Mouse (Mus musculus) hindbrain, embryonic 14.5 days (tissue): ENCODE results near the gene Syn2. TPM values are rescaled to one million over a fixed set of nuclear protein-coding genes. Genes with fewer than 3 reads are reported as not detected.

Experiments
- ATAC-seq: fragments of 200-750 bp; cut with Nextera tagmentation; 2 replicates; pipeline ENCODE4 v1.8.0; 2017; ENCODE audit warnings: moderate number of reproducible peaks, mild to moderate bottlenecking, moderate TSS enrichment, moderate library complexity; ENCODE audit not compliant: low FRiP score
- DNase-seq: peaks from one replicate; pipeline ENCODE4 v3.0.0-alpha.2; 2015; ENCODE audit warnings: low spot score
- H3K27ac ChIP-seq: fragments of 300-500 bp; sonication (generic); 2 replicates; pipeline ENCODE4 v1.5.1; 2014; ENCODE audit warnings: mild to moderate bottlenecking, moderate library complexity
- H3K27me3 ChIP-seq: fragments of 300-500 bp; sonication (generic); 2 replicates; pipeline ENCODE4 v1.6.1; 2014; ENCODE audit warnings: mild to moderate bottlenecking, low read length, mixed read lengths; ENCODE audit not compliant: control insufficient read depth, insufficient read depth
- H3K36me3 ChIP-seq: fragments of 300-500 bp; sonication (generic); replicated peaks from 2 replicates; pipeline ENCODE4 v1.6.1; 2014; ENCODE audit not compliant: control insufficient read depth, insufficient read depth
- H3K4me1 ChIP-seq: fragments of 300-500 bp; sonication (generic); replicated peaks from 2 replicates; pipeline ENCODE4 v1.6.1; 2014; ENCODE audit warnings: antibody characterized with exemption, low read length, mixed read lengths; ENCODE audit not compliant: control insufficient read depth, insufficient read depth
- H3K4me2 ChIP-seq: fragments of 300-500 bp; sonication (generic); replicated peaks from 2 replicates; pipeline ENCODE4 v1.6.1; 2014; ENCODE audit warnings: mild to moderate bottlenecking, moderate library complexity
- H3K4me3 ChIP-seq: fragments of 300-500 bp; sonication (generic); replicated peaks from 2 replicates; pipeline ENCODE4 v1.5.1; 2014; ENCODE audit warnings: mild to moderate bottlenecking, low read length
- H3K9ac ChIP-seq: fragments of 300-500 bp; sonication (generic); 2 replicates; pipeline ENCODE4 v1.6.1; 2014
- H3K9me3 ChIP-seq: fragments of 300-500 bp; sonication (generic); 2 replicates; pipeline ENCODE4 v1.6.1; 2016; ENCODE audit warnings: low read length; ENCODE audit not compliant: control insufficient read depth
- WGBS: fragments of 180-500 bp; shearing (Covaris S2); extraction: QIAGEN DNeasy Blood & Tissue Kit; methylation state at CpG from one replicate; pipeline ENCODE4 v1.1.7; 2014; 5-methylcytosine and 5-hydroxymethylcytosine counted together
- polyA plus RNA-seq: library from polyadenylated mRNA; unstranded; fragments of >200 nt; fragmentation: Nextera tagmentation; extraction: Ambion mirVana; gene quantifications from 2 replicates; pipeline ENCODE4 v1.2.1, GENCODE M21; 2014

The Syn2 gene
- polyA plus RNA-seq, 1 experiment from 2014 or later: 65.1 TPM

- peak within 1 kb of the TSS; percentile 32 for H3K4me2 ChIP-seq
- no peaks in the 10 kb centered on the region for H3K27me3 ChIP-seq
- 15% methylated on average over 7 of the region's 10 CpGs for WGBS
- peak within 1 kb of the TSS; percentile 35 for H3K27ac ChIP-seq
- no peaks in the 10 kb centered on the region for H3K4me1 ChIP-seq
- ATAC-seq: peak; percentile 68; the same call in 1 of the 2 replicates
- H3K9me3 ChIP-seq: no peaks in the 10 kb centered on the region
- DNase-seq: peak; percentile 30
- no peaks in the 10 kb centered on the region for H3K36me3 ChIP-seq
- H3K9ac ChIP-seq: no peak within 1 kb of the TSS
- peak within 1 kb of the TSS; percentile 6; the same call in 1 of the 2 replicates for H3K4me3 ChIP-seq
Measured at GRCm38 (mm10) chr6:115252099-115252873, 117.6 kb downstream of the Syn2 start, which contains the start of gene Timp4. Gene Timp4, minus strand, starts transcription at chr6:115252205.

GRCm38 (mm10) chr6:115255171-115255570, 120.5 kb downstream of the Syn2 start:
- Histone ChIP-seq H3K9me3 (no peaks in the 10 kb centered on the region), H3K27me3 (no peaks in the 10 kb centered on the region), H3K27ac (no peak overlapping the region), H3K4me1 (no peaks in the 10 kb centered on the region), H3K4me2 (no peak overlapping the region), H3K9ac (no peak overlapping the region), H3K4me3 (no peak overlapping the region), H3K36me3 (no peaks in the 10 kb centered on the region)
- ATAC-seq (no peak), DNase-seq (no peak)
- 84% methylated on average over 3 of the region's 3 CpGs for WGBS

GRCm38 (mm10) chr6:115260507-115260906, 125.8 kb downstream of the Syn2 start:
- 90% methylated on average over 3 of the region's 3 CpGs for WGBS
- ATAC-seq (no peak), DNase-seq (no peak)
- Histone ChIP-seq H3K4me2 (no peak overlapping the region), H3K9ac (no peak overlapping the region), H3K9me3 (no peaks in the 10 kb centered on the region), H3K36me3 (peaks cover 24% of the 10 kb centered on the region; the same call in 1 of the 2 replicates), H3K4me1 (no peaks in the 10 kb centered on the region), H3K27me3 (no peaks in the 10 kb centered on the region), H3K27ac (no peak overlapping the region), H3K4me3 (no peak overlapping the region)

- no peaks in the 10 kb centered on the region for H3K9me3 ChIP-seq
- no peak overlapping the region for H3K4me3 ChIP-seq
- 92% methylated on average over 5 of the region's 5 CpGs for WGBS
- H3K4me1 ChIP-seq: no peaks in the 10 kb centered on the region
- no peak overlapping the region for H3K9ac ChIP-seq
- no peak overlapping the region for H3K4me2 ChIP-seq
- H3K36me3 ChIP-seq: peaks cover 24% of the 10 kb centered on the region; the same call in 1 of the 2 replicates
- no peak overlapping the region for H3K27ac ChIP-seq
- H3K27me3 ChIP-seq: no peaks in the 10 kb centered on the region
- ATAC-seq (no peak), DNase-seq (no peak)
Measured at GRCm38 (mm10) chr6:115266791-115267190, 132.1 kb downstream of the Syn2 start.

- ATAC-seq: peak; percentile 79; the same call in 1 of the 2 replicates
Measured at GRCm38 (mm10) chr6:115267916-115268315, 133.2 kb downstream of the Syn2 start.

GRCm38 (mm10) chr6:115268551-115269385, 134.1 kb downstream of the Syn2 start:
- WGBS: 89% methylated on average over 10 of the region's 10 CpGs
- no peak for ATAC-seq
- no peak overlapping the region for H3K4me3 ChIP-seq

More at GRCm38 (mm10) chr6:115267916-115268315, 133.2 kb downstream of the Syn2 start:
- Histone ChIP-seq H3K27ac (no peak overlapping the region), H3K36me3 (peaks cover 19% of the 10 kb centered on the region; the same call in 1 of the 2 replicates), H3K4me1 (no peaks in the 10 kb centered on the region), H3K4me3 (no peak overlapping the region), H3K9ac (no peak overlapping the region), H3K9me3 (no peaks in the 10 kb centered on the region), H3K4me2 (no peak overlapping the region), H3K27me3 (no peaks in the 10 kb centered on the region)
- WGBS: 52% methylated on average over 2 of the region's 2 CpGs
- peak; percentile 78 for DNase-seq

GRCm38 (mm10) chr6:115269561-115269960, 134.9 kb downstream of the Syn2 start:
- DNase-seq: no peak
- no peak for ATAC-seq

More at GRCm38 (mm10) chr6:115268551-115269385, 134.1 kb downstream of the Syn2 start:
- Histone ChIP-seq H3K27me3 (no peaks in the 10 kb centered on the region), H3K36me3 (peaks cover 12% of the 10 kb centered on the region; the same call in 1 of the 2 replicates), H3K27ac (no peak overlapping the region), H3K9ac (no peak overlapping the region), H3K4me1 (no peaks in the 10 kb centered on the region), H3K4me2 (no peak overlapping the region), H3K9me3 (no peaks in the 10 kb centered on the region)
- DNase-seq: no peak

DNA sequence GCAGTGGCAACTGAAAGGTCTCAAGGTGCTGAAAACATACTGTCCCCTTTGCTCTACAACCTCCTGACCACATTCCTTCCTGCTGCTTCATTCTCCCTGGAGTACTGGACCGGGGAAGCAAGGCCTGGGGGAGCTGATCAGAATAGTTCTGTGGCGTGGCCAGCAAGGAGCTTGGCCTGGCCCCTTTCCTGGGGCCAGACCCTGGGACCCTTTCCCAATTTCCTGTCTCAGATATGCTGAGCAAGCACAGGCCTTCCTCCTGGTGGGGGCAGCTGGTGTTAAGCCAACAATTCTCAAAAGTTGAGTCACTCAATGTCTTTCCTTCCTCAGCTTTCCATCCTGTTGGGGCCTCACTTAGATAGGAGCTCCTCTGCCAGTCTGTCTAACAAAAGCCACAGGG, 135.4 kb downstream of the Syn2 start:
- no peak overlapping the region for H3K9ac ChIP-seq
- DNase-seq (no peak), ATAC-seq (no peak)
- no peak overlapping the region for H3K4me3 ChIP-seq
- no peak overlapping the region for H3K27ac ChIP-seq
- H3K4me2 ChIP-seq: no peak overlapping the region
- H3K9me3 ChIP-seq: no peaks in the 10 kb centered on the region
- no peaks in the 10 kb centered on the region for H3K4me1 ChIP-seq
- no peaks in the 10 kb centered on the region for H3K27me3 ChIP-seq
- 70% methylated on average over 2 of the region's 2 CpGs for WGBS
- H3K36me3 ChIP-seq: no peaks in the 10 kb centered on the region

More at GRCm38 (mm10) chr6:115269561-115269960, 134.9 kb downstream of the Syn2 start:
- Histone ChIP-seq H3K27ac (no peak overlapping the region), H3K27me3 (no peaks in the 10 kb centered on the region), H3K4me2 (no peak overlapping the region), H3K4me3 (no peak overlapping the region), H3K4me1 (no peaks in the 10 kb centered on the region), H3K36me3 (0 out of 2 replicates have a peak, but pooled peaks cover 4% of the 10 kb centered on the region), H3K9ac (no peak overlapping the region), H3K9me3 (no peaks in the 10 kb centered on the region)
- WGBS: 79% methylated on average over 5 of the region's 5 CpGs

GRCm38 (mm10) chr6:115271326-115271725, 136.6 kb downstream of the Syn2 start:
- DNase-seq: no peak
- WGBS: 67% methylated on average over 3 of the region's 3 CpGs
- Histone ChIP-seq H3K27ac (no peak overlapping the region), H3K4me3 (no peak overlapping the region), H3K9ac (no peak overlapping the region), H3K36me3 (no peaks in the 10 kb centered on the region), H3K27me3 (no peaks in the 10 kb centered on the region), H3K9me3 (no peaks in the 10 kb centered on the region), H3K4me2 (no peak overlapping the region), H3K4me1 (no peaks in the 10 kb centered on the region)
- no peak for ATAC-seq
